Mouse (Mus musculus): ENCODE measurements around the gene Adarb2.

- TF ChIP-seq POLR2A (IDR thresholded peaks at IDR 0.05; ENCODE audit: borderline replicate concordance, extremely low read depth, low read depth, low read length): no peak
- TF ChIP-seq CTCF (IDR thresholded peaks at IDR 0.05; ENCODE audit: insufficient read depth, low read length): no peak
Observed at GRCm38 (mm10) chr13:8552242-8552641, 349.6 kb downstream of the Adarb2 start.
